Mouse (Mus musculus) cerebellum, postnatal 14 days (tissue): ENCODE data around the gene Rpap2.
A peak's percentile ranks its signal among the peaks of the same experiment; 100 is the strongest.

Source experiments
- DNase-seq, 2 experiments: peaks; one replicate each; pipeline ENCODE4 v3.0.0; 2021; ENCODE audit warnings: mixed read lengths in 2 of 2

The Rpap2 gene

GRCm38 (mm10) chr5:107597301-107598077 lies at the start of gene Rpap2, which contains the start of gene Glmn:
Gene Rpap2 (plus strand): TSS chr5:107597373.
Gene Glmn (minus strand): TSS chr5:107597888.
- DNase-seq: peak; percentile 90 to 93

DNA sequence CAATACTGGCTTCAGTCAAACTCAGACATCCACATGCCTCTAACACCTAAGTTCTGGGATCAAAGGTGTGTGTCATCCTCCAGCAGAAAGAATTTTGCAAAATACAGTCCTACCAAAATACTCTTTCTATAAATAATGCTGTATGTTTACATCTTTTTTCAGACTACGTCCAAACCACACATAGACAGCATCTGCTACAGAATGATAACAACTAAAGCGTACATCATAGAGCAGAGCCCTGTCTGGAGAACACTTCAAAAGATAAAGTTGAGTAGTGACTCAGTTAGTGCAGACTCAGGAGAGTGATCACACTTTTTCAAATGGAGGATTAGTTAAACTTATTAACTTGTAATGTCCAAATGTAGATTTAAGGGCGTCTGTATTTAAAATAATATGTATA lies 49.2 kb upstream of the Rpap2 start:
- DNase-seq: no peak

DNA sequence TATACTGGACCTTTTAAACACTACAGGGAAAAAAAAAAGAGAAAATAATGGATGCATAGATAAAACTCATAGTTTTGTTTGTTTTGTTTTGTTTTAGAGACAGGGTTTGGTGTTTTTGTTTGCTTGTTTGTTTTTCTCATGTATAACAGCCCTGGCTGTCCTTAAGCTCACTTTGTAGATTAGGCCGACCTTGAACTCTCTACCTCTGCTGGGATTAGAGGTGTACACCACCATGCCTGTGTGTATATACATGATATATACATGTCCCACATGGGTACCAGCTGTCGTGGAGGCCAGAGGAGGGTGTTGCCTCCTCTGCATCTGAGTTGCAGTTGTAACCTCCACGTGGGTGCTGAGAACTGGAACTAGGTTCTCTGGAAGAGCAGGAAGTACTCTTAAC lies 48.7 kb upstream of the Rpap2 start:
- DNase-seq: no peak

DNA sequence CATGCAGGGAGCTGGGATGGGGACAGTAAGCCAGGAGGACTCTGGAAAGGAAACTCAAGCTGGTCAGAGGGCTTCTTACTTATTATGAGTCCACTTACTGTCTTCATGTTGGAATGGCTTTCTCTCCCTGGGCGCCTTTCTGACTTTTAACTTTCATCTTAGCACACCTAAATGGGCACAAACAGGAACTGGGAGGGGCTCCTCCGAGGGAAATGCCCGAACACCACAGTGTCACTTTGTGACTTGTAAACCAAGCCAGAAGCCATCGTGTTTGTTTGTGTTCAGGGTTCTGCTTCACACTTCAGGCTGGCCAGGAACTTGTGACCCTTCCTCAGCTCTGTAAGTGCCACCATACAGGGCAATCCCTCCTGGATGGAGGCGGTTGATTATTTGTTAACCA lies 42.8 kb upstream of the Rpap2 start:
- no peak for DNase-seq

- DNase-seq: no peak
Observed at GRCm38 (mm10) chr5:107556969-107557368, 40.2 kb upstream of the Rpap2 start.

DNA sequence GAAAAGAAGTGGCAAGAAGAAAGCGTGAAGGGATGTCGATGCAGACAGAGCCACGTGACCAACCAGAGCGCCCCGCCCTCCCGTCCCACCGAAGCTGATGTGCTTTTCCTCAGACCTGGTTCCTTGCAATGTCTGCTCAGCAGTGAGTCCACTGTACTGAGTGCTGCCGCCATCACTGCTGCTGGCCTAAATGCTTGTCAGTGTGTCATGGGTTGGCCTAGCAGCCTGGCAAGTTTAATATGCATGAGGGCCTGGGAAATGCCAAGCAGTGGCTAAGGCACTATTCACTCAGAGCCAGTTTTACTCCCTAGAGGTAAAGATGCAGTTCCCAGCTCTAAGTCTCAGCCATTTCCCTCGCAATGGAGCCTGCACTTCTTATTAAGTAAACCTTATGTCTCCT lies 28.0 kb upstream of the Rpap2 start:
- DNase-seq: no peak

DNA sequence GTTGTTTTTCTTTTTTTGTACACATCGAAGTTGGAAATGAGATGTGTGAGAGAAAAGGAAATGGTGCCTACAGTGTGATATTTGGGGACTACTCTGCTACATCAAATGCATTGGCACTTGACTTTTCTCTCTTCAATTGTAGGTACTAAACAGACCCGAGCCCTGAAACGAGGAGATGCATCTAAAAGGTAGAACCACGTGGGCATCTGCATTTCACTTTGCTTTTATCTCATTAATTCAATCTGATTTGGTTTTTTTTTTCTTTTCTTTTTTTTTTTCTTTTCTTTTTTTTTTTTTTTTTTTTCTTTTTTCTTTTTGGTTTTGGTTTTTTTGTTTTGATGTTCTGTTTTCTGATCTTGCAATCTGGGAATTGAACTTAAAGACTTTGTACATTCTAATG lies 1.2 kb downstream of the Rpap2 start:
- peak in 1 of 2 experiments; percentile 11 for DNase-seq

DNA sequence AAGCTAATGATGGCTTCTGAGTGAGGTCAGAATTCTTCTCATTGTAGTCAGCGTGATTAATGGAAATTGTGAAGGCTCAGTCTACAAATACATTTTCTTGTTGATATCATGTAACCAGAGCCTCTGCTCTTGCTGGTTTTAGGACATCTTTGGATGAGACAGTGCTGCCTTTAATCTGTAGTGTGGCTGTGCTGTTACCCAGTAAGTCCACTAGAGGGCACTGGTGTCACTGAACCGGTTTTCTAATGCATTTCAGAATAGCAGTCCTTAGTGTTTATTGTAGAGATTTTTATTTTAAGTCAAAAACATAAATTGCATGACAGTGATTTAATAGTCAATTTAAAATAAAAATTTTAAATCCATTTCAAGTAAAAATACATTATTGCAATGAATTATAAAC lies 14.1 kb downstream of the Rpap2 start:
- DNase-seq: peak; percentile 73 to 76

GRCm38 (mm10) chr5:107617986-107618385 lies 20.8 kb downstream of the Rpap2 start:
- DNase-seq: no peak

DNA sequence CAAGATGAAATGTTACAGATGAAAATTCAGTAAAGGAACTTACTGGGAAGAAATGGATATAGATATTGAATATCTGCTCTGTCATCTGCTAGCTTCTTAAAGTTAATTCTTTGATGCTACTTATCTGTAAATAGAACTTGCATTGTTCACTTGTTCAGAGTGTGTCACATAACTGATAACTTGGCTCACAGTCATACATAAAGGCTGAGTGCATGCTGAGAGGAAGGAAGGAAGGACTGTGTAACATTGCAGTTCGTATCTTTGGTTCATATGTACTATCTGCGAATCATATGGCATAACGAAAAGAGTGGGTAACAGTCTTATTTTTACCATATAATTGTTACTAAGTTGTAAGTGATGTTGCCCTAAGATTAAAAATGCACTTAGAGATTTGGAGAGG lies 24.2 kb downstream of the Rpap2 start:
- DNase-seq: no peak

DNA sequence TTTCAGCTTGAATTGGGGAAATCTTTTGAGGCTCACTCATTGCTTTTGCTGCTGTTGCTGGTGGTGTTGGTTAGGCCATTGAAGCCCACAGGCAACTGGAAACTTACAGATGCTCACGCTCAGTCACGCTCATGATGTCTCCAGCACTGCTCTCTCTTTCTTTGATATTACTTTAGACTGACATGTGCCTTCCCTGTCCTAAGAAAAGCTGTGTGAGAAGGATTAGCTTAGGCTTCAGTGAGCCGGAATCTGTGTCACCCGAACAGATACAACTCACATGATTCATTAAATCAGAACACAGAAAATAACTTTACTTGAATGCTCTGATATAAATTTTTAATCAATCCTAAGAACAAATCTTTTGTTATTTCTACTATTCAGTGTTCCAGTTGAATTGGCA lies 36.5 kb downstream of the Rpap2 start:
- DNase-seq: no peak

GRCm38 (mm10) chr5:107637106-107637505 lies 39.9 kb downstream of the Rpap2 start:
- DNase-seq: no peak

- DNase-seq: no peak
Observed at GRCm38 (mm10) chr5:107638366-107638765, 41.2 kb downstream of the Rpap2 start.

- DNase-seq: no peak
Observed at GRCm38 (mm10) chr5:107644595-107644994, 47.4 kb downstream of the Rpap2 start.

DNA sequence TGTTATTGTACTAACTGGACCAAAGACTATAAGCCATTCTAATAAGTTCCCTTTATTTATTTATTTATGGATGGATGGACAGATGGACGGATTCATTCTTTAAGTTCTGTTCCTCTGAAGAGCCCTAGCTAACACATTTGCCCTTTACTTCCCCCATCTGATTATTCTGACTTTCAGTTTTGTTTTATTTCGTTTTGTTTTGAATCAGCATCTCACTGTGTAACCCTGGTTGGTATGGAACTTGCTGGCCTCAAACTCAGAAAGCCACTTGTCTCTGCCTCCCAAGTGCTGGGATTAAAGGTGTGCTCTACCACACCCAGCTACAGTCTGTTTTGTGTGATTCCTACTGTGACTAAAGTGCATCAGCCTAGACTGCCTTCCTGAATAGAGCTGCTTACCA lies 48.8 kb downstream of the Rpap2 start:
- DNase-seq: no peak

GRCm38 (mm10) chr5:107647580-107647979 lies 50.4 kb downstream of the Rpap2 start:
- DNase-seq: no peak

DNA sequence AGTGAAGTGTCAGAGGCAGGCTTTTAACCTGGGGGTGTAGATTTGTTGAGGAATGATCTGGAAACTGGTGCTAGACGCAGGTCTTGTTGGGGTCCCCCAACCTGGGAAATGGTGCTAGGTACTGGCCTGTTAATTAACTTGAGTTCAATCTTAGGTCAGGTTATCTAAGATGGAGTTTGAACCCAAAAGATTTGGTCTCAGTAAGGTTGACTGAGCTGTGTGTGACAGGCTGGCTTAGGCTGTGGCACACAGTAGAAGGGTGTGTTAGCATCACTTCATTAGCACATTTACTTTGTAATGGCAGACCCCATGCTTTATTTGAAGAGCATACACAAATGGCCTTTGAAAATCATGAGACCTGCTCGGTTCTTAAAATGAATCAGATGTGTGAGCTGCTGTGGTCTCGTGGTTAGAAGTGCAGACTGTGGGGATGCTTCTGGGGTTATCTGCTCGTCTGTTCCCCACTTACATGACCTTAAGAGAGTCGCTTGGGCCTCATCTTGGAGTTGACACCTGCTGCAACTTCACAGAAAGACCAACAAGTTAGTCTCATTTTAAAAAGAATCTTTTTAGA lies 51.5 kb downstream of the Rpap2 start:
- DNase-seq: no peak

DNA sequence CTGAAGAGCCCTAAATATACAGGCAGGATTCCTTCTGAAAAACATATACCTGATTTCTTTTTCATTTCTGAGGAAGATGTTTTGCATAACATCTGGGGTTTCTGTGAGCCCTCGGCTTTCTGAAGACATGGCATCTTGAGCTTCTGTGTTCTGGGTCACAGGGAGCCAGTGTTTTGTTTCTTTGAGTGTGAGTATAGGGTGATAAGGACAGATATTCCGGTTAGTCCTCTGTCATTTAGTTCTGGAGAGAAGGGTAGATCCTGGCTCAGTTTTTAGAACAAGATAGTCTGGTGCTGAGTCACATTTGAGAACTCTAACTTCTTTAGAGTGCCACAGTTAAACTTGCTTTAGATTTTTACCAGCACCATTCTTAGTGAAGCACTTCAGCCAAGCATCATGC lies 52.5 kb downstream of the Rpap2 start:
- no peak for DNase-seq

DNA sequence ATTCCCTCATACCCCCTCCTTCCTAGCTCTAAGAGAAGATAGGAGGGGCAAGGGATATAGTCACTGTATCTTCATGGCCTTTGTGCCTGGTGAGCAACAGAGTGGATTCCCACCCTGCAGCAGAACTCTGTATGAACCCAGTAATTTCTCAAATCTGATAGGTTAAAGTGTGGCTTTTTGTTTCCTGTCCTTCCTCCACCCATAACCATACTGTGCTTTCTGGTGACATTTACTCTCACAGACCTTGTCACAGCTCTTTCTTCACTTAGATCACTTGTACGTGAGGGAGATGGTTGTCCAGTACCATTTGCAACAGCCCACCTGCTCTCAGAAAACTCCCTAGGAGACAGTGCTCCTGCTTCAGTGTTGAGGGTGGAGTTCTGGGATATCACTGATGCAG lies 53.3 kb downstream of the Rpap2 start:
- no peak for DNase-seq

GRCm38 (mm10) chr5:107652055-107652660 lies 55.0 kb downstream of the Rpap2 start:
- no peak for DNase-seq

GRCm38 (mm10) chr5:107678392-107678791 lies 81.2 kb downstream of the Rpap2 start:
- no peak for DNase-seq

- DNase-seq: no peak
Observed at GRCm38 (mm10) chr5:107681300-107681699, 84.1 kb downstream of the Rpap2 start.

DNA sequence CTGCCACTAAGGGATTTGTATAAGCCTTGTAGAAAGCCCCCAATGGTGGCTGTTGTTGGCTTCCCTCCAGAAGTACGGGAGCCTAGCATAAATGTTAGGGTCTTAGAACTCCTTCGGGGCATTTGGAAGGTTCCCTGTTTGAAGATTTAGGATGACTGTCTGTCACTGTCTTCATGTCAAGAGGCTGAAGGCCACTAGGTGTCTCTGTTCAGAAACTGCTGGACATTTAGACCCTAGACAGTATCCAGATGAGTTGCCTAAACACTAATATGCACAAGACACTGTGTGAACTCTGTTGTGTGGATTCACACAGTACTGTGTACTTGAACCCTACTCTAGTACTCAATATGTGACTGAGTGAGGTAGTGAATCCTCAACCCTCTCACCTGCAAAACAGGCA lies 87.2 kb downstream of the Rpap2 start:
- DNase-seq: no peak

GRCm38 (mm10) chr5:107687161-107687560 lies 90.0 kb downstream of the Rpap2 start:
- DNase-seq: no peak
